Mouse (Mus musculus): ENCODE data around the gene H2al2a.

GRCm38 (mm10) chr2:17984774-17985173, 12.0 kb downstream of the H2al2a start:
- no peak for TF ChIP-seq CTCF (IDR thresholded peaks at IDR 0.05; ENCODE audit: low read depth)
- TF ChIP-seq EP300 (optimal IDR thresholded peaks at IDR 0.05), result no peak

Measured in stomach, postnatal 0 days (tissue).